Mouse (Mus musculus): ENCODE results near the gene Bcl2l14. TPM values are rescaled to one million over a fixed set of nuclear protein-coding genes. Genes with fewer than 3 reads are reported as not detected.
A peak's percentile ranks its signal among the peaks of the same experiment; 100 is the strongest.

The Bcl2l14 gene
- polyA plus RNA-seq, 1 experiment from 2014 or later: 0.57 TPM

DNA sequence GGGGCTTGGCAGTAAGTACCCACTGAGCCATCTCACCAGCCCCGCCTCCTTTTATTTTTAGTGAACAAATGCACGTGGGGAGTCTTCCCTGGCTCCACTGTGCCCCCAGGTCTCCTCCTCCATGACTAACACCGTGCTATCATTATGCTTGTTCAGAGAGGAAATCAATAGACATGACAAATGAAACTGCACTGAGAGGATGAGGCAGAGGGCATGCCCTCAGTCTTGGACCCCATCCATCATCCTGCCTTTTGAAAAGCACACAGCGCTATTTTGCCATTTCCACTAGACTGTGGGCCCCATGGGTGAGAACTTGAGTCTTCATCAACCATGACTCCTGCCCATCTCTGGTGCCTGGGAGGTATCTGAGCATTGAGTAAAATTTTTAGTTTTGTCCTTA is 35.5 kb downstream of the Bcl2l14 start:
- WGBS: 61% methylated on average over 4 of the region's 4 CpGs
- H3K36me3 ChIP-seq (ENCODE audit: control insufficient read depth, insufficient read depth, low read length): no peaks in the 10 kb centered on the region
- no peak for DNase-seq (ENCODE audit: low spot score)

DNA sequence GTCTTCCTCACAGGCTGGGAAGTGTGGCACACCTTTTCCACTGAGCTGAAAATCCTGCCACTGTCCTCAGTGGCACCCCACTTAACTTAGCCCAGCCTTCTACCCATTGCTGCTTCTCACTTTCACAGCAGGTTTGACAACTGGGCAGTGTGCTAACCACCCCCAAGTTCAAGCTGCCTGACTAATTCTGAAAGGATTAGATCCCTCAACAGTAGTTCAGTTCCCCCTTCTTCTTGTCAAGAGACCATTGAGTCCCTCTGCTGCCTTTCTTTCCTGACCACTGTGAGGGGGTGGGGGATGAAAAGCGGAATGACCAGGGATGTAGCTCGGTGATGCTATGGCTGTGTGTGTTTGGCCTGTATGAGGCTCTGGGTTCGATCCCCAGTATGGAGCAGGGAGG is 37.2 kb downstream of the Bcl2l14 start:
- DNase-seq (ENCODE audit: low spot score) (no peak), ATAC-seq (ENCODE audit: insufficient number of reproducible peaks, low FRiP score, low TSS enrichment, low read depth) (no peak)
- no peak overlapping the region for H3K27ac ChIP-seq (replicated peaks; ENCODE audit: low read depth, low read length)
- H3K36me3 ChIP-seq (ENCODE audit: control insufficient read depth, insufficient read depth, low read length): no peaks in the 10 kb centered on the region
- 89% methylated on average over 3 of the region's 3 CpGs for WGBS
- H3K9me3 ChIP-seq (ENCODE audit: control insufficient read depth, low read length): no peaks in the 10 kb centered on the region
- no peak overlapping the region for H3K4me3 ChIP-seq (ENCODE audit: low read depth, low read length)
- H3K9ac ChIP-seq (ENCODE audit: low read length): no peak overlapping the region
- H3K4me1 ChIP-seq (ENCODE audit: control insufficient read depth, insufficient read depth, low read length): no peaks in the 10 kb centered on the region
- no peak overlapping the region for H3K4me2 ChIP-seq (ENCODE audit: low read depth, severe bottlenecking)
- no peaks in the 10 kb centered on the region for H3K27me3 ChIP-seq (ENCODE audit: control insufficient read depth, insufficient read depth, low read length)

More for the DNA sequence above, 35.5 kb downstream of the Bcl2l14 start:
- Histone ChIP-seq H3K4me3 (ENCODE audit: low read depth, low read length) (no peak overlapping the region), H3K4me1 (ENCODE audit: control insufficient read depth, insufficient read depth, low read length) (no peaks in the 10 kb centered on the region), H3K9ac (ENCODE audit: low read length) (no peak overlapping the region), H3K9me3 (ENCODE audit: control insufficient read depth, low read length) (no peaks in the 10 kb centered on the region), H3K27me3 (ENCODE audit: control insufficient read depth, insufficient read depth, low read length) (no peaks in the 10 kb centered on the region), H3K27ac (replicated peaks; ENCODE audit: low read depth, low read length) (no peak overlapping the region), H3K4me2 (ENCODE audit: low read depth, severe bottlenecking) (no peak overlapping the region)
- no peak for ATAC-seq (ENCODE audit: insufficient number of reproducible peaks, low FRiP score, low TSS enrichment, low read depth)

DNA sequence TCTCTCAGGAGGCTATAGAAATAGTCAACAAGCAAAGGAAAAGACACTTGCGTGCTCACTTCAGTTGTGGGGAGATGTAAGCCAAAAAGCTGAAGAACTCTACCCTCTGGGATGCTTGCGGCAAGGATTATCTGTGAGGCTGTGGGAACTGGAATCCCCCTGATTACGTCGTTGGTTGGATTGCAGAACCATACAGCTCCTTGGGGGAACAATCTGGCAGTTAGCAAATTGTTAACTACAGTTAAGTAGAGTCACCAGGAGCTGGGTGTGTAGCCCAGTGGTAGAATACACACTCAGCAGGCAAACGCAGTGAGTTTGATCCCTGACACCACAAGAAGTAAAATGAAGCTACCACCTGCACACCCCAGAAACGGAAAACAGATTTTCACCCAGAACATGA is 37.9 kb downstream of the Bcl2l14 start:
- 75% methylated on average over 6 of the region's 6 CpGs for WGBS
- Histone ChIP-seq H3K27ac (replicated peaks; ENCODE audit: low read depth, low read length) (no peak overlapping the region), H3K4me3 (ENCODE audit: low read depth, low read length) (no peak overlapping the region), H3K36me3 (ENCODE audit: control insufficient read depth, insufficient read depth, low read length) (no peaks in the 10 kb centered on the region), H3K9me3 (ENCODE audit: control insufficient read depth, low read length) (no peaks in the 10 kb centered on the region), H3K27me3 (ENCODE audit: control insufficient read depth, insufficient read depth, low read length) (no peaks in the 10 kb centered on the region), H3K4me2 (ENCODE audit: low read depth, severe bottlenecking) (no peak overlapping the region), H3K9ac (ENCODE audit: low read length) (no peak overlapping the region), H3K4me1 (ENCODE audit: control insufficient read depth, insufficient read depth, low read length) (no peaks in the 10 kb centered on the region)
- DNase-seq (ENCODE audit: low spot score): no peak
- no peak for ATAC-seq (ENCODE audit: insufficient number of reproducible peaks, low FRiP score, low TSS enrichment, low read depth)

DNA sequence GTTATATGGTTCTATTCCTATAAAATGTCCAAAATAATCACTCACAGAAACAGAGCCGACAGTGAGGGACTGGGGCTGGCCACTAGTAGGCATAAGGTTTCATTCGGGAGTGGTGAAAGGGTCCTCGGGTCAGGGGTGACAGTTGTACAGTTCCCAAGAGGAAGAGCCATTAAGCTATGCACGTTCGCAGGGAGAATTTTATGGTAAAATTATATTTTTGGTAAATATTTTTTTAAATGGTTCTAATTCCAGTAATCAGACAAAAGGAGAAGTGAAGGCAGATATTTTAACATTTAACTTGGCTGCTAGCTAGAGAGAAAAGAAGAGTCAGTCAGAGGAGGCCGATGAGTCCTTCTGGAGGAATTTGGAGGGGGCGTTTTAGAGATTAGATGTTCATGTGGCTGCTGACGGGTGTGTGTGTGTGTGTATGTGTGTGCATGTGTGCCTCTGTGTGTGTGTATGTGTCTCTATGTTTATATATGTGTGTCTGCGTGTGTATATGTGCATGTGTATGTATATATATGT is 38.8 kb downstream of the Bcl2l14 start:
- Histone ChIP-seq H3K27me3 (ENCODE audit: control insufficient read depth, insufficient read depth, low read length) (no peaks in the 10 kb centered on the region), H3K4me3 (ENCODE audit: low read depth, low read length) (no peak overlapping the region), H3K36me3 (ENCODE audit: control insufficient read depth, insufficient read depth, low read length) (no peaks in the 10 kb centered on the region), H3K4me2 (ENCODE audit: low read depth, severe bottlenecking) (no peak overlapping the region), H3K4me1 (ENCODE audit: control insufficient read depth, insufficient read depth, low read length) (peaks cover 2% of the 10 kb centered on the region; the same call in 1 of the 2 replicates), H3K27ac (replicated peaks; ENCODE audit: low read depth, low read length) (no peak overlapping the region), H3K9me3 (ENCODE audit: control insufficient read depth, low read length) (no peaks in the 10 kb centered on the region), H3K9ac (ENCODE audit: low read length) (no peak overlapping the region)
- ATAC-seq (ENCODE audit: insufficient number of reproducible peaks, low FRiP score, low TSS enrichment, low read depth) (no peak), DNase-seq (ENCODE audit: low spot score) (no peak)
- WGBS: 70% methylated on average over 9 of the region's 9 CpGs

DNA sequence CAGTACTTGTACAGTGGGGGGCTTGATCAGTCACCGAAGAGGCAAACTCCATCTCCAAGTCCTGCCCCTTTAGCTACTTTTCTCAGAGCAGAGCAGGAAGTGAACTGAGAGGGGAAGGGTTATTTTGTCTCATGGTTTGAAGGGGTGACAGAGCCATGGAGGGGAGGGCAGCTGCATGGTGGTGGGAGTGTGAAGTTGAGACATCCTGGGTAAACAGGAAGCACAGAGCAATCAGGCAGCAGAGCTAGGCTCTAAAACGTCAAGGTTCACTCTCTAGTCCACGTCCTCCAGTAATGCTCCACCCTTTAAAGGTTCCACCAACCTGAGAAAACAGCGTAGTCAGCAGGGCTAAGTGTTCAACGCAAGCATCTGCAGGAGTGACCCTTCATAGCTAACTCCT is 40.8 kb downstream of the Bcl2l14 start:
- no peak overlapping the region for H3K4me3 ChIP-seq (ENCODE audit: low read depth, low read length)
- H3K27me3 ChIP-seq (ENCODE audit: control insufficient read depth, insufficient read depth, low read length): no peaks in the 10 kb centered on the region
- H3K9ac ChIP-seq (ENCODE audit: low read length): no peak overlapping the region
- 71% methylated on average over 5 of the region's 5 CpGs for WGBS
- no peak for DNase-seq (ENCODE audit: low spot score)
- H3K9me3 ChIP-seq (ENCODE audit: control insufficient read depth, low read length): no peaks in the 10 kb centered on the region
- no peak for ATAC-seq (ENCODE audit: insufficient number of reproducible peaks, low FRiP score, low TSS enrichment, low read depth)
- H3K4me2 ChIP-seq (ENCODE audit: low read depth, severe bottlenecking): no peak overlapping the region
- H3K27ac ChIP-seq (replicated peaks; ENCODE audit: low read depth, low read length): no peak overlapping the region
- H3K4me1 ChIP-seq (ENCODE audit: control insufficient read depth, insufficient read depth, low read length): peaks cover 8% of the 10 kb centered on the region; the same call in 1 of the 2 replicates
- H3K36me3 ChIP-seq (ENCODE audit: control insufficient read depth, insufficient read depth, low read length): no peaks in the 10 kb centered on the region

DNA sequence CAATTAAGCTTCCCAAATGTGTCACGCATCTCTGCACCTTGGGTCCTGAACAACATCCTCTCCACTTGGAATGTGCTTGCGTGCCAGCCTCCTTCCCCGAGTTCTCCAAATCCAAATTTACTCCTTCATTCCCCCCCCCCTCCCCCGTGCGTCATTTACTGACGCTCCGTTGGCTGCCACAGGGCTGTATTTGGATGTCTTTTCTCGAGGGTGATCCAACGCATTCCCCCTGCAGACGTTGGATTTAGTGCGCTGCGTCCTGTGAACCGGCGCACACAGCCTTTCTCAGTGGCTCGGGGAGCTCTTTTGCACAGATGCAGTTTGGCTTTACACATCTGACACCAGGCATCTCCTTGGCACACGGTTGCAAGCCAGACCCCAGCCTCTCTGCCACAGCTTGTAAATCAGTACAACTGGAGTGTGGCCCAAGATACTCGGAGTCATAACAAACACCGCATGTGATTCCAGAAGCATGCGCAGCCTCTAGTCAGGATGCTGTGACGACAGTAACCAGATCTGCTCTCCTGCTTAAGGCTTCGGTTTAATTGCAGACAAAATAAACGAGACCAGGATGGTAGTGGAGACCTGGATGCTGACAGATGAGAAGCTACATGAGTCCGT is 43.4 kb downstream of the Bcl2l14 start:
- Histone ChIP-seq H3K36me3 (ENCODE audit: control insufficient read depth, insufficient read depth, low read length) (no peaks in the 10 kb centered on the region), H3K4me1 (ENCODE audit: control insufficient read depth, insufficient read depth, low read length) (peaks cover 8% of the 10 kb centered on the region; the same call in 1 of the 2 replicates), H3K27me3 (ENCODE audit: control insufficient read depth, insufficient read depth, low read length) (no peaks in the 10 kb centered on the region), H3K4me2 (ENCODE audit: low read depth, severe bottlenecking) (peak overlapping the region; percentile 44), H3K9ac (ENCODE audit: low read length) (peak overlapping the region; percentile 32), H3K9me3 (ENCODE audit: control insufficient read depth, low read length) (no peaks in the 10 kb centered on the region), H3K27ac (replicated peaks; ENCODE audit: low read depth, low read length) (peak overlapping the region; percentile 93), H3K4me3 (ENCODE audit: low read depth, low read length) (peak overlapping the region; percentile 11)
- DNase-seq (ENCODE audit: low spot score): peak; percentile 75
- ATAC-seq (ENCODE audit: insufficient number of reproducible peaks, low FRiP score, low TSS enrichment, low read depth): peak; percentile 79
- WGBS: 16% methylated on average over 23 of the region's 23 CpGs

DNA sequence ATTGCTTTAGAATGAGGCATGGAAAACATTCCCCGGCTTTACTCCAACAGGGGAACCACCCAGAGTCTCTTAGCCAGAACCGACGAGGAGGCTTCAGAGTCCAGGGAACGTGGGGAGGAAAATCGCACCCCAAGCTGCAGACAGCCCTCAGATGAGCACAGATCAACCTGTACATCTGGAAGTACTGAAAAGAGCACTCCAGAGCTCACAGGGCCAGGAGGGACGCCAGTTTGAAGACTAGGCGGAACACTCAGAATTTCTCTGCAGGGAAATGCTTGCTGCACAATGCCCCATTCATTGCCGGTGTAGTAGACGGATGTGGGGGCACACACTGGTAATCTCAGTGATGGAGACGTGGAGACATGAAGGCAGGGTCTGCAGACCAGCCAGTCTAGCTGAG is 43.9 kb downstream of the Bcl2l14 start:
- Histone ChIP-seq H3K27ac (replicated peaks; ENCODE audit: low read depth, low read length) (peak overlapping the region; percentile 93), H3K4me2 (ENCODE audit: low read depth, severe bottlenecking) (peak overlapping the region; percentile 44), H3K4me3 (ENCODE audit: low read depth, low read length) (peak overlapping the region; percentile 11), H3K27me3 (ENCODE audit: control insufficient read depth, insufficient read depth, low read length) (no peaks in the 10 kb centered on the region), H3K9ac (ENCODE audit: low read length) (peak overlapping the region; percentile 32), H3K4me1 (ENCODE audit: control insufficient read depth, insufficient read depth, low read length) (peaks cover 8% of the 10 kb centered on the region; the same call in 1 of the 2 replicates), H3K9me3 (ENCODE audit: control insufficient read depth, low read length) (no peaks in the 10 kb centered on the region), H3K36me3 (ENCODE audit: control insufficient read depth, insufficient read depth, low read length) (peaks cover 2% of the 10 kb centered on the region)
- DNase-seq (ENCODE audit: low spot score): peak; percentile 62
- ATAC-seq (ENCODE audit: insufficient number of reproducible peaks, low FRiP score, low TSS enrichment, low read depth): peak; percentile 29; the same call in 1 of the 2 replicates
- WGBS: 12% methylated on average over 10 of the region's 10 CpGs

DNA sequence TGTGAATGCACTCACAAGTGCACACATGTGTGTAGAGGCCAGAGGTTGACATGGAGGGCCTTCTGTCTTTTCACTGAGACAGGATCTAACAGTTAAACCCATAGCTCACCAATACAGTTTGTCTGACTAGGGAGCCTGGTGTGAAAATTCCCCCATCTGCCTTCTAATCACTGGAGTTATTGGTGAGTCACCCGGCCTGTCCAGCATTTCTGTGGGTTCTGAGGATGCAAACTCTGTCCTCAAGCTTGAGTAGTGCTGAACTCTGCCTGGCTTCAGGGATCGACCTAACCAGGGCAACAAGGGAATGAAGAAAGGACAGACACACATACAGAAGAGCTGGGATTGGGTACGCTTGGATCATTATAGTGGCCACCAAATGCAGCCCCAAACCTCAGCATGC is 45.6 kb downstream of the Bcl2l14 start:
- 94% methylated on average over 3 of the region's 3 CpGs for WGBS
- DNase-seq (ENCODE audit: low spot score): no peak
- peaks cover 8% of the 10 kb centered on the region; the same call in 1 of the 2 replicates for H3K4me1 ChIP-seq (ENCODE audit: control insufficient read depth, insufficient read depth, low read length)
- no peaks in the 10 kb centered on the region for H3K9me3 ChIP-seq (ENCODE audit: control insufficient read depth, low read length)
- ATAC-seq (ENCODE audit: insufficient number of reproducible peaks, low FRiP score, low TSS enrichment, low read depth): no peak
- H3K27me3 ChIP-seq (ENCODE audit: control insufficient read depth, insufficient read depth, low read length): no peaks in the 10 kb centered on the region
- peaks cover 8% of the 10 kb centered on the region for H3K36me3 ChIP-seq (ENCODE audit: control insufficient read depth, insufficient read depth, low read length)
- no peak overlapping the region for H3K4me3 ChIP-seq (ENCODE audit: low read depth, low read length)
- no peak overlapping the region for H3K4me2 ChIP-seq (ENCODE audit: low read depth, severe bottlenecking)
- no peak overlapping the region for H3K27ac ChIP-seq (replicated peaks; ENCODE audit: low read depth, low read length)
- H3K9ac ChIP-seq (ENCODE audit: low read length): no peak overlapping the region
